Mouse (Mus musculus): ENCODE results near the gene Pfdn5.

Gene Pfdn5

GRCm38 (mm10) chr15:102370727-102371126, 44.8 kb downstream of the Pfdn5 start:
- DNase-seq (ENCODE audit: low spot score): no peak

DNA sequence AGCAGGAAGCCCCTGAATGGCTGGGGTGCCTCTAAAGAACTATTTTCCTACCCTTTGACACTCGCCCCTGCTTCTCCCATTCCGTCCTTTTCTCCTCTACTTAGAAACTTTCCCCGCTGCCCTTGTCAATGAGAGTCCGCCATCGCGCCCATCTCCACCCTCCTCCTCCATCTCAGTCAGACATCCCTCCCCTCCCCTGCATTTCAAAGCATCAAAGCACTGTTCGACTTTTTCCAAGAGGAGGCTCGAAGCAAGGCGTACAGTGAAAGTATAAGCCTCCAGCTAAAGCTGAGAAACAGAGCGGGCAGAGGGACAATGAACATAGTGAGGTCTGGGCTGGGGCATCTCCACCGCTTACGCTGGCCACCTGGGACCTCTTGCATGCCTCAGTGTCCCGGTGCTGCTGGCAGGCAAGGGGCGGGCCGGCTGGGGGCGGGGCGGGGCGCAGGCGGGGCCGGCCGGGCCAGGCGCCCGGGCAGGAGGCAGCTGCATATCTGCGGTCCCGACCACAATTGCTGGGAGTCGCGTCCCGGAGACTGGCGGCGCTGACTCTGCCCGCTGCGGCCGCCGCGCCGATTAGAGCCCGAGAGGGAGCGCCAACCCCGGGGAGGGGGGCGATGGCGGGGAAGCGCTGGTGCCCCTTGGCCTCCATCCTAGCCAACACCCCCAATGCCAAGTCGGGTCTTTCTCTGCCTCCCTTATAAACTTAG, 50.7 kb downstream of the Pfdn5 start:
- DNase-seq (ENCODE audit: low spot score): peak; percentile 47

- DNase-seq (ENCODE audit: low spot score): peak; percentile 73
These were observed 51.2 kb downstream of the Pfdn5 start for GRCm38 (mm10) chr15:102377163-102377543.

DNA sequence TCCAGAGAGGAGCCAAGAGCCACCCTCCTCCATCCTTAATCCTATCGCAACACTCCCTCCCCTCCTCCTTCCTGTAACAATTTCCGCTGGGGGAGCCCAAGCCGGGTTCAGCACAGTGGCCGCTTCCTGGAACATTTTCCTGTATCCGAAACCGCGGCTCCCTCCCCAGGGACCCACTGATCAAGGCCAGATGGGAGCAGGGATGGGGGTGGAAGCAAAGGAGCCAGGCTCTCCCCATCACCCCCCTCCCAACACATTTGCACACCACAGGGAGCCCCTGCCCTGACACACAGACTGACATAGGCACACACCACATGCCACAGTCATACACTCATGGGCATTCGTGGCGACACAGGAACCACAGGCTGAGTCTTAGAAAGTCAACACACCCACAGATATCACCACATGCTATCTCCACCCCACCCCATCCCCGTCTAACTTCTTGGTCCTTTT, 51.9 kb downstream of the Pfdn5 start:
- no peak for DNase-seq (ENCODE audit: low spot score)

Data from spleen, adult 12 weeks (tissue).